Comparison of ENCODE assay signal across 30 mouse cellular contexts in genomic region chr19:33271571-33271970, GRCm38 (mm10).
DNase-seq lines count a peak whose midpoint lies in the region; ATAC-seq and TF ChIP-seq lines count a peak whose summit lies in the region.
"Had no signal": no experiment of that assay in that cellular context is flagged by ENCODE, and none has a peak within 500 bp of the region (broad histone marks: within the 10 kb centered on the region; RNA-seq: fewer than 3 reads in every experiment).

No protein-coding gene starts in this region.

- no peak for TF ChIP-seq POLR2A in liver, adult 2 months (IDR thresholded peaks at IDR 0.05; ENCODE audit: extremely low read depth, insufficient read depth, low read length)

- 33% methylated on average over 2 of the region's 2 CpGs for WGBS in kidney, embryonic 15.5 days
- WGBS in liver, adult 2 months, result 42% methylated on average over 2 of the region's 2 CpGs
- WGBS in liver, embryonic 11.5 days, result 60% methylated on average over 2 of the region's 2 CpGs

- no peaks in the 10 kb centered on the region for H3K36me3 ChIP-seq in kidney, embryonic 15.5 days
- no peaks in the 10 kb centered on the region for H3K36me3 ChIP-seq in liver, adult 2 months (ENCODE audit: control insufficient read depth, insufficient read depth, low read length)
- H3K36me3 ChIP-seq in liver, embryonic 11.5 days (ENCODE audit: control insufficient read depth, insufficient read depth, low read length), result no peaks in the 10 kb centered on the region
- H3K36me3 ChIP-seq: embryonic facial prominence, embryonic 12.5 days; G1E; hindbrain, embryonic 12.5 days; liver, embryonic 13.5 days; midbrain, embryonic 13.5 days; neural tube, embryonic 13.5 days had no signal

- H3K27ac ChIP-seq in kidney, embryonic 15.5 days, result peak overlapping the region; percentile 58
- H3K27ac ChIP-seq in liver, adult 2 months (replicated peaks; ENCODE audit: insufficient read depth, low read depth, low read length), result no peak overlapping the region
- H3K27ac ChIP-seq in liver, embryonic 11.5 days (ENCODE audit: low read depth, low read length), result no peak overlapping the region
- H3K27ac ChIP-seq: embryonic facial prominence, embryonic 12.5 days; hindbrain, embryonic 12.5 days; hindbrain, postnatal 0 days; liver, embryonic 13.5 days; macrophage; midbrain, embryonic 13.5 days; neural tube, embryonic 13.5 days had no signal

- no peak overlapping the region for H3K4me3 ChIP-seq in kidney, embryonic 15.5 days (replicated peaks)
- no peak overlapping the region for H3K4me3 ChIP-seq in liver, adult 2 months (ENCODE audit: insufficient read depth, low read depth, low read length)
- H3K4me3 ChIP-seq in liver, embryonic 11.5 days (ENCODE audit: low read depth, low read length), result no peak overlapping the region
- H3K4me3 ChIP-seq: embryonic facial prominence, embryonic 12.5 days; hindbrain, embryonic 12.5 days; liver, embryonic 13.5 days; midbrain, embryonic 13.5 days; neural tube, embryonic 13.5 days had no signal

- no peak overlapping the region for H3K4me2 ChIP-seq in kidney, embryonic 15.5 days
- H3K4me2 ChIP-seq in liver, embryonic 11.5 days, result no peak overlapping the region
- H3K4me2 ChIP-seq: embryonic facial prominence, embryonic 12.5 days; heart, embryonic 11.5 days; hindbrain, embryonic 12.5 days; liver, embryonic 13.5 days; midbrain, embryonic 13.5 days; neural tube, embryonic 13.5 days had no signal

- no peaks in the 10 kb centered on the region for H3K27me3 ChIP-seq in kidney, embryonic 15.5 days
- H3K27me3 ChIP-seq in liver, adult 2 months (ENCODE audit: control insufficient read depth, insufficient read depth, low read length), result no peaks in the 10 kb centered on the region
- no peaks in the 10 kb centered on the region for H3K27me3 ChIP-seq in liver, embryonic 11.5 days (replicated peaks; ENCODE audit: control insufficient read depth, insufficient read depth, low read length)
- H3K27me3 ChIP-seq: embryonic facial prominence, embryonic 12.5 days; hindbrain, embryonic 12.5 days; liver, embryonic 13.5 days; midbrain, embryonic 13.5 days; neural tube, embryonic 13.5 days had no signal

- no peak overlapping the region for H3K9ac ChIP-seq in kidney, embryonic 15.5 days
- no peak overlapping the region for H3K9ac ChIP-seq in liver, adult 2 months (ENCODE audit: low read depth, low read length)
- H3K9ac ChIP-seq in liver, embryonic 11.5 days (ENCODE audit: low read depth, low read length), result no peak overlapping the region
- H3K9ac ChIP-seq: embryonic facial prominence, embryonic 12.5 days; hindbrain, embryonic 12.5 days; liver, embryonic 13.5 days; midbrain, embryonic 13.5 days; neural tube, embryonic 13.5 days had no signal

- peak; percentile 77 for ATAC-seq in kidney, embryonic 15.5 days (replicated peaks; ENCODE audit: low FRiP score)
- no peak for ATAC-seq in liver, embryonic 11.5 days (replicated peaks; ENCODE audit: low FRiP score)
- ATAC-seq: forebrain, embryonic 14.5 days; hindbrain, postnatal 0 days; midbrain, embryonic 13.5 days had no signal

- peak; percentile 8 for DNase-seq in embryo, embryonic 11 days
- no peak for DNase-seq in embryo, embryonic 10 days (ENCODE audit: low spot score)
- no peak for DNase-seq in kidney, adult 11 months
- DNase-seq in liver, adult 2 months (ENCODE audit: extremely low read depth, low read depth, low spot score), result peak; percentile 25
- DNase-seq in liver, embryonic 11.5 days (ENCODE audit: low spot score), result no peak
- DNase-seq in gastrocnemius, postnatal 4 days (ENCODE audit: low spot score in 2 of 2), result no peak
- DNase-seq: adrenal gland, postnatal 14 days; cerebellum, adult 11 months; cerebellum, adult 9-10 months; cerebellum, postnatal 36 days; gastrocnemius, postnatal 25 days; heart, adult 18-20 months; heart, postnatal 36 days; layer of hippocampus, postnatal 36 days; left cerebral cortex, postnatal 4 days; liver, embryonic 13.5 days; lung, adult 2 months; lung, postnatal 10 days; thymus, adult 2 months; thymus, postnatal 36 days had no signal

- no peaks in the 10 kb centered on the region for H3K9me3 ChIP-seq in kidney, embryonic 15.5 days (replicated peaks)
- H3K9me3 ChIP-seq in liver, embryonic 11.5 days (ENCODE audit: control insufficient read depth, low read length), result no peaks in the 10 kb centered on the region
- H3K9me3 ChIP-seq: embryonic facial prominence, embryonic 12.5 days; G1E; hindbrain, embryonic 12.5 days; liver, embryonic 13.5 days; midbrain, embryonic 13.5 days; neural tube, embryonic 13.5 days had no signal

- peaks cover 20% of the 10 kb centered on the region for H3K4me1 ChIP-seq in kidney, embryonic 15.5 days
- H3K4me1 ChIP-seq in liver, adult 2 months (ENCODE audit: control insufficient read depth, insufficient read depth, low read length), result no peaks in the 10 kb centered on the region
- H3K4me1 ChIP-seq in liver, embryonic 11.5 days (replicated peaks; ENCODE audit: control insufficient read depth, insufficient read depth, low read length), result no peaks in the 10 kb centered on the region
- H3K4me1 ChIP-seq: embryonic facial prominence, embryonic 12.5 days; hindbrain, embryonic 12.5 days; liver, embryonic 13.5 days; midbrain, embryonic 13.5 days; neural tube, embryonic 13.5 days had no signal

- no peak for TF ChIP-seq CTCF in liver, adult 2 months (IDR thresholded peaks at IDR 0.05; ENCODE audit: low read depth, low read length)

- H3K79me2 ChIP-seq in liver, adult 2 months (ENCODE audit: control insufficient read depth, insufficient read depth, low read length), result no peaks in the 10 kb centered on the region

Comparison
In these comparisons a context has a peak if more than half of its experiments do, and no peak if none do; other contexts are left out.
1. DNase-seq: peak in embryo, embryonic 11 days (single experiment) and liver, adult 2 months (single experiment); none in embryo, embryonic 10 days (single experiment), kidney, adult 11 months (single experiment), liver, embryonic 11.5 days (single experiment) and gastrocnemius, postnatal 4 days (0 of 2).